ENCODE assay signal across 27 mouse cellular contexts in the genomic region with DNA sequence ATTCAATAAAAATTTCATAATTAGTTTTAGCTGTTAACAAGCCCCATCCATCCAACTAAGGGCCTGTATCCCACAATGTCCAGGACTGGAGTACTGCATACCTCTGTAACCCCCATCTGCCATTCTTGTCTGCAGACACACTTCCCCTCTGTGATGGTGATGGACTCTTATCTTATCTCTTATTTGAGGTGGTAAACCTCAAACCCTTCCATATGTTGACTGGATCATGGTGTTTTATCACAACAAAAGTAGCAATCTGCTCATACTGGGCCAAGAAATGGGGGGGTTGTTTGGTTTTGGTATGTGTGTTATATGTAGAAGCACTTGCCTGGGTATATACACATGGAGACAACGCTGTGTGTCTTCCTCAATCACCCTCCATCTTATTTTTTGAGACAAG.
"Had no signal": no experiment of that assay in that cellular context is flagged by ENCODE, and none has a peak within 500 bp of the region (broad histone marks: within the 10 kb centered on the region; RNA-seq: fewer than 3 reads in every experiment).

No protein-coding gene starts in this region.

- H3K27me3 ChIP-seq: limb, embryonic 12.5 days; limb, embryonic 13.5 days; limb, embryonic 15.5 days; liver, embryonic 12.5 days; liver, embryonic 13.5 days; liver, embryonic 15.5 days; lung, embryonic 15.5 days; megakaryocyte, embryonic 14.5 days; midbrain, embryonic 12.5 days; midbrain, embryonic 13.5 days; midbrain, embryonic 15.5 days had no signal

- H3K4me3 ChIP-seq: limb, embryonic 10.5 days; limb, embryonic 12.5 days; limb, embryonic 13.5 days; limb, embryonic 15.5 days; liver, embryonic 12.5 days; liver, embryonic 13.5 days; liver, embryonic 15.5 days; lung, embryonic 15.5 days; megakaryocyte, embryonic 14.5 days; midbrain, embryonic 10.5 days; midbrain, embryonic 12.5 days; midbrain, embryonic 13.5 days; midbrain, embryonic 15.5 days; myocyte had no signal

- H3K27ac ChIP-seq: limb, embryonic 10.5 days; limb, embryonic 12.5 days; limb, embryonic 13.5 days; limb, embryonic 15.5 days; liver, embryonic 12.5 days; liver, embryonic 13.5 days; liver, embryonic 14.5 days; liver, embryonic 15.5 days; lung, embryonic 15.5 days; macrophage; midbrain, embryonic 10.5 days; midbrain, embryonic 12.5 days; midbrain, embryonic 13.5 days; midbrain, embryonic 15.5 days had no signal

- H3K9me3 ChIP-seq: limb, embryonic 10.5 days; limb, embryonic 12.5 days; limb, embryonic 13.5 days; limb, embryonic 15.5 days; liver, embryonic 12.5 days; liver, embryonic 13.5 days; liver, embryonic 15.5 days; lung, embryonic 15.5 days; megakaryocyte, embryonic 14.5 days; midbrain, embryonic 10.5 days; midbrain, embryonic 12.5 days; midbrain, embryonic 13.5 days; midbrain, embryonic 15.5 days had no signal

- DNase-seq: left cerebral cortex, postnatal 4 days; liver; liver, embryonic 13.5 days; liver, postnatal 0 days; lung, adult 18-20 months; lung, adult 2 months; lung, embryonic 14.5 days; lung, postnatal 10 days; lung, postnatal 14 days; lung, postnatal 36 days; lung, postnatal 4 days; midbrain, embryonic 14.5 days had no signal

- H3K36me3 ChIP-seq: midbrain, embryonic 12.5 days; midbrain, embryonic 13.5 days; midbrain, embryonic 15.5 days had no signal

- H3K9ac ChIP-seq: limb, embryonic 12.5 days; limb, embryonic 13.5 days; limb, embryonic 15.5 days; liver, embryonic 12.5 days; liver, embryonic 13.5 days; liver, embryonic 14.5 days; liver, embryonic 15.5 days; liver, postnatal 0 days; lung, embryonic 14.5 days; lung, embryonic 15.5 days; midbrain, embryonic 12.5 days; midbrain, embryonic 13.5 days; midbrain, embryonic 15.5 days had no signal
